Mouse (Mus musculus) testis, adult 2 months (tissue): ENCODE measurements around the gene Enpp6.

Source experiments
- CTCF ChIP-seq: fragments of 200-500 bp; IDR thresholded peaks from 2 replicates; pipeline ENCODE4 v1.5.1; 2012; ENCODE audit warnings: low read depth, mild to moderate bottlenecking, inconsistent platforms, low read length, moderate library complexity; ENCODE audit not compliant: control insufficient read depth, insufficient read depth, insufficient replicate concordance
- POLR2A ChIP-seq: fragments of 200-500 bp; IDR thresholded peaks from 2 replicates; pipeline ENCODE4 v1.6.1; 2012; ENCODE audit warnings: low read depth, mild to moderate bottlenecking, inconsistent platforms, low read length, moderate library complexity; ENCODE audit not compliant: control insufficient read depth

GRCm38 (mm10) chr8:47005676-47006075 lies 19.0 kb downstream of the Enpp6 start:
- no peak for TF ChIP-seq CTCF
- TF ChIP-seq POLR2A = no peak
